8 mouse cellular contexts compared by ENCODE assay signal in the genomic region with DNA sequence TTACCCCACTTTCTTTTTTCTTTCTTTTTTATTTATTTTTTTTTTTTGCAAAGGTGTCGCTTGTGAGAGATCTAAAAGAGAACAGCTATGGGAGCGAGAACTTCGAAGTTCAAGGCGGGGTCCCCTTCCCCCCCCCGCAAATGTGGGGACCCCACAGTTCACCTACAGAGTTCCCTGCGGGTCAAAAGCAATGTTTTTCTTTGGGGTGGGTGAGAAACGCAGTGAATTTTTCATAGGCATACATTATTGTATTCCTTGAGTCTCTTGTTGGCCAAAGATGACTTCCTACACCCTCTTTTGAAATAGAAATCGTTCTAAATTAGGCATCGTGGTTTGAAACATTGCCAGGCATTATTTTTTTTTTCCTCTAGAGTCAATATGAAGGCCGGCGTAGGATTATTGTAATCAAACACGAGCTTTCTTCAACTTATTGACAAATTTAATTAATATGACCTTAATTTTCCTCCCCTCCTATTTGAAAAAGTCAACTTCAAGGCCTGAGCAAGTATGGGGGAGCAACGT. TPM values are rescaled to one million over a fixed set of nuclear protein-coding genes. Genes with fewer than 3 reads are reported as not detected.
A peak's percentile ranks its signal among the peaks of the same experiment; 100 is the strongest.
DNase-seq lines count a peak whose midpoint lies in the region; ATAC-seq lines count a peak whose summit lies in the region.

No protein-coding gene starts in this region.

- peak overlapping the region; percentile 76 for H3K4me3 ChIP-seq in kidney, embryonic 14.5 days (ENCODE audit: low read length)
- peak overlapping the region; percentile 87 for H3K4me3 ChIP-seq in hindbrain, embryonic 13.5 days
- H3K4me3 ChIP-seq in midbrain, embryonic 14.5 days (replicated peaks; ENCODE audit: low read depth, low read length) = peak overlapping the region; percentile 88

- no peak for DNase-seq in kidney, postnatal 14 days
- peak; percentile 30 for DNase-seq in adipocyte (ENCODE audit: low spot score)
- no peak for DNase-seq in midbrain, embryonic 14.5 days
- no peak for DNase-seq in ovary, postnatal 14 days (ENCODE audit: low spot score)
- no peak for DNase-seq in embryo, embryonic 9.5 days (ENCODE audit: extremely low spot score)
- no peak for DNase-seq in kidney, adult 8-10 months

- H3K27ac ChIP-seq in kidney, embryonic 14.5 days (ENCODE audit: low read depth, low read length) = no peak overlapping the region
- H3K27ac ChIP-seq in hindbrain, embryonic 13.5 days = peak overlapping the region; percentile 94
- H3K27ac ChIP-seq in midbrain, embryonic 14.5 days (replicated peaks; ENCODE audit: low read depth, low read length) = peak overlapping the region; percentile 95

- H3K9me3 ChIP-seq in kidney, embryonic 14.5 days (ENCODE audit: control insufficient read depth, low read length) = no peaks in the 10 kb centered on the region
- H3K9me3 ChIP-seq in hindbrain, embryonic 13.5 days = no peaks in the 10 kb centered on the region
- H3K9me3 ChIP-seq in midbrain, embryonic 14.5 days (ENCODE audit: control insufficient read depth, low read length) = no peaks in the 10 kb centered on the region

- peak overlapping the region; percentile 97; the same call in 1 of the 2 replicates for H3K9ac ChIP-seq in kidney, embryonic 14.5 days (ENCODE audit: low read depth, low read length)
- peak overlapping the region; percentile 96 for H3K9ac ChIP-seq in hindbrain, embryonic 13.5 days
- peak overlapping the region; percentile 98 for H3K9ac ChIP-seq in midbrain, embryonic 14.5 days (replicated peaks; ENCODE audit: low read length)

- no peaks in the 10 kb centered on the region for H3K27me3 ChIP-seq in kidney, embryonic 14.5 days (ENCODE audit: control insufficient read depth, insufficient read depth, low read length)
- no peaks in the 10 kb centered on the region for H3K27me3 ChIP-seq in hindbrain, embryonic 13.5 days
- H3K27me3 ChIP-seq in midbrain, embryonic 14.5 days (ENCODE audit: control insufficient read depth, insufficient read depth, low read length) = no peaks in the 10 kb centered on the region

- 31% methylated on average over 13 of the region's 13 CpGs for WGBS in kidney, embryonic 14.5 days
- 33% methylated on average over 13 of the region's 13 CpGs for WGBS in hindbrain, embryonic 13.5 days
- WGBS in midbrain, embryonic 14.5 days = 38% methylated on average over 13 of the region's 13 CpGs

- ATAC-seq in kidney, embryonic 14.5 days (ENCODE audit: low FRiP score, low TSS enrichment) = no peak
- no peak for ATAC-seq in hindbrain, embryonic 13.5 days (ENCODE audit: low FRiP score)
- peak; percentile 10; the same call in 1 of the 2 replicates for ATAC-seq in midbrain, embryonic 14.5 days (ENCODE audit: low FRiP score, low TSS enrichment)

- H3K4me2 ChIP-seq in kidney, embryonic 14.5 days (replicated peaks; ENCODE audit: low read depth, low read length) = peak overlapping the region; percentile 68
- peak overlapping the region; percentile 84 for H3K4me2 ChIP-seq in hindbrain, embryonic 13.5 days
- H3K4me2 ChIP-seq in midbrain, embryonic 14.5 days (ENCODE audit: low read length) = peak overlapping the region; percentile 94

- no peaks in the 10 kb centered on the region for H3K36me3 ChIP-seq in kidney, embryonic 14.5 days (ENCODE audit: control insufficient read depth, insufficient read depth, low read length)
- no peaks in the 10 kb centered on the region for H3K36me3 ChIP-seq in hindbrain, embryonic 13.5 days
- H3K36me3 ChIP-seq in midbrain, embryonic 14.5 days (ENCODE audit: control insufficient read depth, insufficient read depth, low read length) = no peaks in the 10 kb centered on the region

- H3K4me1 ChIP-seq in kidney, embryonic 14.5 days (ENCODE audit: control insufficient read depth, insufficient read depth, low read length) = peaks cover 6% of the 10 kb centered on the region; the same call in 1 of the 2 replicates
- peaks cover 18% of the 10 kb centered on the region for H3K4me1 ChIP-seq in hindbrain, embryonic 13.5 days (replicated peaks)
- H3K4me1 ChIP-seq in midbrain, embryonic 14.5 days (ENCODE audit: control insufficient read depth, insufficient read depth, low read length) = peaks cover 11% of the 10 kb centered on the region

RNA-seq across cellular contexts. Expression of gene Cd2ap, which starts 0.5 kb away (rescaled TPM):
- 39.5 and 60.5 TPM in 2 replicates for polyA plus RNA-seq in kidney, embryonic 14.5 days (2014; fragmentation: Nextera tagmentation; extraction: Ambion mirVana)
- 9.2 TPM in 2 replicates for polyA plus RNA-seq in hindbrain, embryonic 13.5 days (2015; fragmentation: Nextera tagmentation; extraction: Ambion mirVana)
- 9.8 and 11.3 TPM in 2 replicates for polyA plus RNA-seq in midbrain, embryonic 14.5 days (2014; fragmentation: Nextera tagmentation; extraction: Ambion mirVana)
